Mouse (Mus musculus) bone marrow, adult 2 months (tissue): ENCODE measurements around the gene Olfr362. TPM values are rescaled to one million over a fixed set of nuclear protein-coding genes. Genes with fewer than 3 reads are reported as not detected.
"Not testable (repeated sequence)": the region's sequence is repeated elsewhere in the genome, so short reads cannot be mapped to it uniquely, and the experiment has no call there.

Experiments used
- H3K27ac ChIP-seq: fragments of 200-500 bp; 2 replicates; pipeline ENCODE4 v1.5.1; 2012; ENCODE audit warnings: low read depth, mild to moderate bottlenecking, control low read depth, inconsistent platforms, low read length; ENCODE audit not compliant: control insufficient read depth, poor library complexity, insufficient read depth
- H3K4me1 ChIP-seq: fragments of 200-500 bp; 2 replicates; pipeline ENCODE4 v1.6.1; 2011; ENCODE audit warnings: low read length; ENCODE audit not compliant: control insufficient read depth, insufficient read depth
- H3K4me3 ChIP-seq: fragments of 200-500 bp; replicated peaks from 2 replicates; pipeline ENCODE3; 2011; ENCODE audit warnings: mild to moderate bottlenecking, low read depth, low read length, control low read depth; ENCODE audit not compliant: control insufficient read depth
- CTCF ChIP-seq: fragments of 200-500 bp; IDR thresholded peaks from 2 replicates; pipeline ENCODE4 v1.5.1; 2011; ENCODE audit warnings: low read length, control low read depth; ENCODE audit not compliant: control insufficient read depth, insufficient read depth
- POLR2A ChIP-seq: fragments of 200-500 bp; IDR thresholded peaks from 2 replicates; pipeline ENCODE4 v1.6.1; 2011; ENCODE audit warnings: low read depth, mild to moderate bottlenecking, control low read depth, low read length, borderline replicate concordance; ENCODE audit not compliant: control insufficient read depth
- WGBS: fragments of 180-500 bp; shearing (Covaris S2); methylation state at CpG from one replicate; pipeline ENCODE4 v1.1.7; 2018; 5-methylcytosine and 5-hydroxymethylcytosine counted together
- polyA plus RNA-seq: library from polyadenylated mRNA; stranded (reverse); fragments of >200 nt; gene quantifications from 2 replicates; pipeline ENCODE4 v1.2.4, GENCODE M21; 2011; ENCODE audit warnings: low replicate concordance; ENCODE audit not compliant: missing spikeins, insufficient read depth, insufficient read length

The Olfr362 gene
- not detected in 2 replicates for polyA plus RNA-seq

DNA sequence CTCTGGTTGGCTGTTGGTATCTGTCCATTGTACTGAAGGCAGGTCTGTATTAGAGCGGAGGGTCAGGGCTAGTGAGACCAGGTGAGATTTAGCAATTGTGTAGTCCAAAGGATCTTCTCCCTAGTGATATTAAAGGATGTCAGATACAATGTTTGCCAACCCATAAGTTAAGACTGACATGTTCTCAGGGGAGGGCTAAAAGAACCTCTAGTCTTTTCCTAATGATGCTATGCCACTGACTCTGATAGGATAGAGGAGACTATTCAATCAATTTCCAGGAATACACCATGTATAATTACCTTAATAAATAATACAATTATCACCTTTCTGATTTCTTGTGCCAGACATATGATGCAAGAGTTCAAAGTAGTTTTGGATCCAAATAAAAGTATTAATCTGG, at the start of gene Olfr362:
Olfr362 (minus strand) TSS at position 101 of the 400 bp plus-strand sequence.
- H3K27ac ChIP-seq = no peak within 1 kb of the TSS
- no peaks in the 10 kb centered on the region for H3K4me1 ChIP-seq
- TF ChIP-seq POLR2A (no peak), CTCF (no peak)
- no peak within 1 kb of the TSS for H3K4me3 ChIP-seq
- 82% methylated on average over 1 of the region's 1 CpGs for WGBS

DNA sequence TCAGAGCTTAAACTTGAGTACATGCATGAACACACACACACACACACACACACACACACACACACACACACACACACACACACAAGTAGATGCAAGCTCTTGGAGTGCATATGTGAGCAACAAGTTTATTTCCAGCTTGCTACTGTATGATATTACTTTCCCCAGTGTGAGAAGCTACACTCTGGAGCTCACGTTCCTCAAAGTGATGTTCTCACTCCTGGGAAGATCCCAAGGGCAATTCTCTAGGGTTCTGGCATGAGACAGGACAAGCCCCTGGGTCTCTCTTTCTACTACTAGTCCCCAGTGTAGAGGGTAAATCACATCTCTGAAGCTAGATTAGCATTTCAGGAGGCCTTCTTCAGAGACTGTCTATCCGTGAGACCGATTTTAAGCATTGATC, 21.3 kb upstream of the Olfr362 start, which contains the start of gene Olfr364-ps1:
Olfr364-ps1 (plus strand) TSS at position 301 of the 400 bp plus-strand sequence.
- H3K4me1 ChIP-seq = no peaks in the 10 kb centered on the region
- no peak within 1 kb of the TSS for H3K4me3 ChIP-seq
- TF ChIP-seq POLR2A = no peak
- 77% methylated on average over 3 of the region's 3 CpGs for WGBS
- no peak within 1 kb of the TSS for H3K27ac ChIP-seq

DNA sequence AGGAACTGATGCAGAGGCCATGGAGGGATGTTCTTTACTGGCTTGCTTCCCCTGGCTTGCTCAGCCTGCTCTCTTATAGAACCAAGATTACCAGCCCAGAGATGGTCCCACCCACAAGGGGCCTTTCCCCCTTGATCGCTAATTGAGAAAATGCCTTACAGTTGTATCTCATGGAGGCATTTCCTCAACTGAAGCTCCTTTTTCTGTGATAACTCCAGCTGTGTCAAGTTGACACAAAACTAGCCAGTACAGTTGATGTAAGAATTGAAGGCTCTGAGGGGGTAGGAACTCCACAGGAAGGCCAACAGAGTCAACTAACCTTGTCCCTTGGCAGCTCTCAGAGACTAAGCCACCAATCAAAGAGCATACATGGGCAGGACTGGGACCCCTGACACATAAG, 28.5 kb downstream of the Olfr362 start, which contains the start of gene Olfr361:
Olfr361 (minus strand) TSS at position 101 of the 400 bp plus-strand sequence.
- H3K4me1 ChIP-seq, H3K4me3 ChIP-seq, H3K27ac ChIP-seq: not testable (repeated sequence)
- 60% methylated on average over 1 of the region's 1 CpGs for WGBS

DNA sequence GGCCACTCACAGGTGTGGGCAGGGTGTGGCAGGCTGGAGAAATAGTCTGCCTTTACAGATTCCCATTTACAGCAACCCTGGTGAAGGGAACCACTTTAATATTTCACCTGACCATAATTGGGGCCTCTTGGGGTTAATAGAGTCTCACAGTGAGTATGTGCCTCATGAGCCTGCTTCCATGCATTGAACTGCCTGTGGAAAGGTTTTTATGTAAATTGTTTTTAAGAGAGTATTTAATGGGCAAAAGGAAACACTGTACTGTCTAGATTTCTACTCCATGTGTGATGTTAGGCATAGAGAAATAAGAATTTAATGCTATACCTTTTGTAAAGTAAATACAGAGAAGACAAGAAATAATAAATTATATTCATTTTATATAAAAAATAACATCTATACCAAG, 52.3 kb downstream of the Olfr362 start, which contains the start of gene Olfr360:
Olfr360 (plus strand) TSS at position 301 of the 400 bp plus-strand sequence.
- Histone ChIP-seq H3K4me3 (no peak within 1 kb of the TSS), H3K4me1 (no peaks in the 10 kb centered on the region), H3K27ac (no peak within 1 kb of the TSS)
- TF ChIP-seq POLR2A (no peak), CTCF (no peak)

Other genes with a start within 250 kb of the Olfr362 start
- 0.57 and 1.2 TPM in 2 replicates for gene Olfr352, start 249.4 kb downstream of the Olfr362 start, polyA plus RNA-seq
- not detected in 2 replicates for gene Olfr353, start 225.0 kb downstream of the Olfr362 start, polyA plus RNA-seq
- gene Olfr354, start 212.2 kb downstream of the Olfr362 start, polyA plus RNA-seq = not detected in 2 replicates
- not detected in 2 replicates for gene Olfr355, start 189.0 kb downstream of the Olfr362 start, polyA plus RNA-seq
- gene Olfr356, start 180.8 kb downstream of the Olfr362 start, polyA plus RNA-seq = not detected in 2 replicates
- not detected in 2 replicates for gene Olfr357, start 124.1 kb downstream of the Olfr362 start, polyA plus RNA-seq
- gene Olfr358, start 108.6 kb downstream of the Olfr362 start, polyA plus RNA-seq = not detected in 2 replicates
- gene Olfr360, start 52.2 kb downstream of the Olfr362 start, polyA plus RNA-seq = not detected in 2 replicates
- not detected in 2 replicates for gene Olfr361, start 28.6 kb downstream of the Olfr362 start, polyA plus RNA-seq
- gene Olfr364-ps1, start 21.4 kb upstream of the Olfr362 start, polyA plus RNA-seq = not detected in 2 replicates
- not detected in 2 replicates for gene Olfr365, start 70.3 kb upstream of the Olfr362 start, polyA plus RNA-seq
- 0.23 and 0.30 TPM in 2 replicates for gene Olfr366, start 93.7 kb upstream of the Olfr362 start, polyA plus RNA-seq
- not detected in 2 replicates for gene Olfr368, start 208.6 kb upstream of the Olfr362 start, polyA plus RNA-seq
- gene Pdcl, start 241.4 kb upstream of the Olfr362 start, polyA plus RNA-seq = 7.9 and 28.4 TPM in 2 replicates